Mouse (Mus musculus) cerebellum, adult (tissue): ENCODE measurements around the gene Mafk.
"Not testable (repeated sequence)": the region's sequence is repeated elsewhere in the genome, so short reads cannot be mapped to it uniquely, and the experiment has no call there.

ENCODE experiments used
- ATAC-seq: cut with Nextera tagmentation; 2 replicates; pipeline ENCODE4 v1.9.2; 2017; ENCODE audit warnings: mild to moderate bottlenecking, moderate library complexity, mixed read lengths; ENCODE audit not compliant: insufficient number of reproducible peaks, low FRiP score, low TSS enrichment

The Mafk gene

DNA sequence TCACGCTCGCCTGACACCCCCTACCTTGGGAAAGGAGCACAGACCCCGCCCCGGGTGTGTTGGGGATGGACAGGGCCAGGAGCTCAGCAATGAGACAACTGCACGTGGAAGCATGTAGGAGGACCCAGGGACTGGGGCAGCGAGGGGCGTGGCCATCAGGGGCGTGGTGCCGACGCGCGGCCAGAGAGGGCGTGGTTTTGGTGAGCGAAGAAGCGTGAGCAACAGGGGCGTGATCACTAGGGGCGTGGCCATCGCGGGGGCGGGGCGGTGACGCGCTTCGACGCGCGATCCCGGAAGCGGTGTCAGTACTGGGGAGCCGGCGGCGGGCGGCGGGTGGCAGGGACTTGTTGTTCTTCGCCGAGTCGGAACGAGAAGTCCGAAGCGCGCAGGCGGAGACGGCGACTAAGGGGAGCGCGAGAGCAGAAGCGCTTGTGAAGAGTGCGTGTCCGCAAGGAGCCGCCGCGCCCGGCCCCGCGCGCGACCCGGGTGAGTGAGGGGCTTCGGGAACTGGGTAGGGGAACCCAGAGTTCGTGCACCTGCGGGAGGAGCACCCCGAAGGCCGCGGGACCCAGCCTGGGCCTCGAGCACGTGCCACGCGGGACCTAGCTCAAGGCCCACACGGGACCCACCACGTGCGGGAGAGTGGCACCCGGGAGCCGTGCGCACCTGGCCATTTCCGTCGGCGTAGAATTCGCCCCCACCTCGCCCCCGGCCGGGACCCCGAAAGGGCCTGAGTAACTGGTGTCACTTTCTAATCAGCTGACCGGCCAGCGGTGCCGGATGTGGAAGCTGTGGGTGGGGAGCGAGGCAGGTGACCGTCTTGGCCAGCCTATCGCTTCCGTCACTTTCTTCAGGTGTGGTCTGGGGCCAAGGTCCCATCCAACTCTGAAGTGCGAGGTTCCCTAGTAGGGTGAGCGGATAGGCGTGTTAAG lies at the start of gene Mafk:
Gene Mafk, plus strand, starts transcription at position 287 of the 932 bp plus-strand sequence.
- peak; percentile 64; the same call in 1 of the 2 replicates for ATAC-seq

DNA sequence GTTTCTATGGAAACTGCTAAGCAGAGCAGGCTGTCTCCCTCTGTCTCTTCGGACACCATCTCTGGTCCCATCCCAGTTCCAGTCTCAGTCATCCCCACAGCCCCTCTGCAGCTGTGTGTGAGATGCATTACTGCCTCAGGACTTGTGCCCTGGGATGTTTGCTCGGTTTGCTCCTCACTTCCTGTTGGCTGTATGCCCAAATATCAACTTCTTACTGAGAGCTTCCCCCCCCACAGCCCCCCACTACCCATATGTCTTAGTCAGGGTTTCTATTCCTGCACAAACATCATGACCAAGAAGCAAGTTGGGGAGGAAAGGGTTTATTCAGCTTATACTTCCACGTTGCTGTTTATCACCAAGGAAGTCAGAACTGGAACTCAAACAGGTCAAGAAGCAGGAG lies 48.7 kb upstream of the Mafk start:
- ATAC-seq = not testable (repeated sequence)

DNA sequence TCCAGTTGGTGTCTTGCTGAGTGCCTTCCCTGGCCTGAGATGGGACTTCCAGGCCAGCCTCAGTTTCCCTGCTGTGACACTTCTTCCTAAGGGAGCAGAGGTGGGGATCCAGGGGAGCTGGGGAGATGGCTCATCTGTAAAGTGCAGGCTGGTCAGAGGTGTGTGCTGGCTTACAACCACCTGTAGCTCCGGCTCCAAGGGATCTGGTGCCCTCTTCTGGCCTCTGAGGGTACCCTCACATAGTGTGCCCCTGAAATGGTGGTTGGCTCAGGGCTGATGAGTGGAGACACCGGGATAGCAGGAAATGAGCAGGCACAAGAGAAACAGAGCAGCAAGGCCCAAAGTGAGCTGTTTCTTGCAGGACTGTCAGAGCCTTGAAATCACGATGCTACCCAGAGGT lies 45.5 kb upstream of the Mafk start:
- ATAC-seq = no peak

DNA sequence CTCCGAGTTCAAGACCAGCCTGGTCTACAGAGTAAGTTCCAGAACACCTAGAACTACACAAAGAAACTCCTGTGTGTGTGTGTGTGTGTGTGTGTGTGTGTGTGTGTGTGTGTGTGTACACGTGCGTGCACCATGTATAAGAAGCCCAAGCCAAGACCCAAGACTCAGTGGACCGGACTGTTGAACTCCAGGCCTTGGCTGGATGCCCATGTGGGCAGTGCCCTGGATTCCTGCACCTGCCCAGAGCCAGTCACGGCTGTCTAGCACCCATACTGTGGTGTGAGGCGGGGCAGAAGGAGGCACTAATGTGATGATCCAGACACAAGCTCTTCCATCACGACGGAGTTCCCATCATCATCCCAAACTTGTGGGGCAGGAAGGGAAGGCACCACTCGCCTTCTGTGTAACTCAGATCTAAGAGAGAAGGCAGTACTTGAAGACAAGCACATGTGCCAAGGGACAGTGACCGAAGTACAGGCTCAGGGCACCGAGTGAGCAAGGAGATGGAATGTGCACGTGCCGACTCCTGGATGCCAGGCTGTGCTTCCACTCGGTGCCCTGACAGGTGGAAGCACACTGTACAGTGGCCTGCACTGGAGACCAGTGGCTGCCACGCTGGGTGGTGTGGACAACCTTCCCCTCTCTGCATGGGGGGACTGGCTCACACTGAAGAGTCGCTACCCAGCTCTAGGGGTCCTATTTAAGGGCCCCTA lies 41.7 kb upstream of the Mafk start:
- ATAC-seq = no peak

DNA sequence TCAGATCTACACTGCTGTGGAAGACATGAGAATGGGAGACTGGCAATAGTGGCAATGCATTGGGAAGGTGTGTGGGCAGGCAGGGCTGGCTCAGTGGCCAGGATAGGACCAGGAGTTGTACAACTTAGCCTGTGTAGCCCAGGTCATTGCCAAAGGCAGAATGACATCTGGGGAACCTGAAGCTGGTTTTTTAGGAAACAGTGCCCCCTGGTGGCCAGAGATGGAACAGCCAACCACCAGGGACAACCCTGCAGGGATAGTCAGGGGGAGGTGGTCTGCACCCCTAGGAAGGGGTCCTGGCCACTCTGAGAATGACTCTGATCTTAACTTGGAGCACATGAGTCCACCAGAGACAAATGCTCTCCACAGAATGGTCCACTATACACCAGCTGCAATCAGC lies 40.8 kb upstream of the Mafk start:
- ATAC-seq = no peak

DNA sequence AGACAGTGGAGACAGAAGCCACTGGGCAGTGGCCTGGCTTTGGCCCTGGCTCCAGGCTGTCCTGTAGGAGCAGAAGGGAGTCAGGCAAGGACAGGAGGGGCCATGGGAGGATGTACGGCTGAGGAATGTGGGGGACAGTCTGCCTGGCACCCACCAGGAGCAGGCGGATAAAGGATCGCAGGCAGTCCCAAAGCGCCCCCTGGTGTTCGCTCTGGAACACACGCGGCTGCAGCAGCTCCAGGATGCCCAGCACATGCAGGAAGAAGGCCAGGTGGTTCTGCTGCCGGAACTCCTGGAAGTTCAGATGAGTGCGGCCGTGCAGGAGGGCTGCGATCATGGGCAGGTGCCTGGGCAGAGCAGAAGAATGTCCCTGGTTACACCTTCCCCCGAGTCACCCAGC lies 36.6 kb upstream of the Mafk start:
- 0 out of 2 replicates have a peak, but pooled peaks have one; percentile 19 for ATAC-seq

DNA sequence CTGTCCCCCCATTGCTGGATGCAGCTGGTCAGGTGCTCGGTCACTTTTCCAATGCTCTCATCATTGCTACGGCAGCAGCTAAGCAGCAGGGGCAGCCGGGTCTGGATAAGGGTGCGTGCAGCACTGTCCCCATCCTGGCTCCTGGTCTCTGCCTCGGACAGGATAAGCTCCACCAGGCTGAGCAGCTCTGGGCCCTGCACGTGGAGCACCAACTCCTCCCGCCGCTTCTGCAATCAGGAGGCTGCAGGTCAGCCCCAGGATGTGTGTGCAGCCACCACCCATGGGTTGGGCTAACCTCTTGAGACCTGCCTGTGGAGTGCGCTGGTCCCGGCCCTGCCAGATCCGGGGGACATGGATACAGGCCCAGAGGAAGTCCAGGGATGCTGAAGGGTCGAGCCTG lies 35.2 kb upstream of the Mafk start:
- no peak for ATAC-seq

DNA sequence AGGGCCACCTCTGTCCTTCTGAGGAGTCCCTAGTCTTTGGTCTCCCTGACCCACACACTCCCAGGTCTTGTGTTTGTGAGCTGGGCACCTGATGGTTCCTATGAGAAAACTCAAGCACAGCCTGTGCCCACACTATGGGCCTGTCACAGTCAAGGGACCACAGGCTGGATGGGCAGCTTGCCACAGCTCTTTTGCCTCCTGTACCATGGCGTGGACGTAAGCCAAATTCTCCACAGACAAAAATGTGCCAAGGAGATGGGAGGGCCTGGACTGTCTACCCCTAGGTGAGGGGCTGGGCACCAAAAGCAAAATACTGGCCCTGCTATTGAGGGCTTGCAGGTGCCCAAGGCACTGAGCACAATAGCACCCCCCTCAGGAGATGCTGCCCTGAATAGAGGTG lies 34.7 kb upstream of the Mafk start:
- no peak for ATAC-seq

DNA sequence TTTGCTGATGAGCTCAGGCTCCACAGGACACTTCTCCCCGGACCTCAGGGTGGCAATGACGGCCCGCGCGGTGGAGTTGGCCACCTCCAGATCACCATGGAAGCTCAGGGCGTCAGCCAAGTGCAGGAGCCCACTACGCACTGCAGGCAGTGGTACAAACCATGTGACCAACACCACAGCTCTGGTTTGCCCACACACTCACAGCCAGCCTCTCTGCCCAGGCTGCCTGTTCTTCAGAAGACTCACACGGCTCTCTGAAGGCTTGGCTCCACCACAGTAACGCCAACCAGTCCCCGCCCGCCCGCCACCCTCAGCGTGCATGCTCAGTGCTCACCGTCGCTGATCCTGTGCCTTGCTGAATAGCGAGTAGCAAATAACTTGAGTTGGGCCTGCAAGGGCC lies 33.2 kb upstream of the Mafk start:
- ATAC-seq = no peak

DNA sequence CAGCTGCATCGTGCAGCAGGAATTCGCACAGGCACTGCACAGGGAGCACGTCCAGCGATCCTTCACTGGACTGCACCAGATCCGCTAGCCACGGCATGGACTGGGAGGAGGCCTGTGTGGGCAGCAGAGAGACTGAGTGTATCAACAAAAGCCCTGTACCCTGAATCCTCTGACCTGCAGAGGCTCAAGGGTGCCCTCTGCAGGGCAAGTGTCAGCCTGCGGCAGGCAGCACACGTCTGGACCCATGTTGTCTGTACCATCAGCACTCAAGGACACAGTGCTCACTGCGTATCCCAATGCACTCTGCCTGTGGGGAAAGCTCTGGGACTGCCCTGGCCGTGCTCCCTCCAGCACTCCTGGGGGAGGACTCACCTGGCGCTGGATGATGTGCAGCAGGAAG lies 27.0 kb upstream of the Mafk start:
- no peak for ATAC-seq

DNA sequence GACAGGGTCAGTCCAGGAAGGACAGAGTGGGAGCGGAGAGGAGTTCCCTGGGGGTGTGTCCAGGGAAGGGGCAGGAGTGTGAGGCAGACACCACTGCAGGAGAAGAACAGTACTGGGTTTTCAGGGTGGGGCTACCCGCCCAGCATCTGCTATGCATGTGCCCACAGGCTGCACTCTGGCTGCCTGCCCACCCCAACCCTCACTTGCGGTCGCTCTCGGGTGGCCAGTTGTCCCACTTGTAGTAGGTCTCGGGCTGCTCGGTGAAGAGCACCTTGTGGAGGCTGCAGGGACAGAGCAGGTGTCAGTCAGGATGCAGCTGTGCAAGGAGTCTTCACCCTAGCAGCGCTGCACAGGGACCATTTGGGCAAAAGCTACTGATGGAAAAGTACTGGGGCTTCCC lies 23.1 kb upstream of the Mafk start:
- no peak for ATAC-seq

DNA sequence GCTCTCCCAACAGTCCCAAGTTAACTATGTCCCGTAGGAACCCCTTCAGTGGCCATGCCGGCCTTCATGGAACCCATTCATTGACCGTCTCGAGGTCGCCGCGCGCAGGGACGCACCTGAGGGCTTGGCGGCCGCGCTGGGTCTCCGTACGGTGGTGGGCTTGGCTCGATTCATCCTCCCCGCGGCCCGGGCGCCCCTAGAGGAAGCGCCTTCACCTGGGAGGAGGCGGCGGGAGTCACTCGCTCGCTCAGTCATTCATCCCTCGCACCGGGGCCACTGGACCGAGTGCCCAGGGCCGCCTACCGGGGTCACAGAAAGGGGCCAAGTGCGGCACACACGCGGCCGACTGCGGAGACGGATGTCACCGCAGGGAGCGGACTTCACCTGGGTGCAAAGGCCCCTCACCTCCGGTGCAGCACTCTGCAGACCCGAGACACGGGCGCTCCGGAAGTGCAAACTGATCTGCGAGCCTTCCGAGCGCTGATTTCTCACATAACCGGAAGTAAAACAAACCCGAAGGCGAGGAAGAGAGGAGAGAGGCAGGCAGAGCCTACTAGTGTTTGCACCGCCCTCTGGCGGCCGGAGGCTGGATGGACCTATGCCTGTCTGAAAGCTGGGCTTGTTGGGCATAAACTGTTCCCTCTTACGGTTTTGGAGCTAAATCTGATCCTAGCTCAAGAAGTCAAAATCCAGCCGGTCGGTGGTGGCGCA lies 15.9 kb upstream of the Mafk start, which contains the start of gene Ints1:
Gene Ints1, minus strand, starts transcription at position 459 of the 711 bp plus-strand sequence.
- ATAC-seq = peak; percentile 86

DNA sequence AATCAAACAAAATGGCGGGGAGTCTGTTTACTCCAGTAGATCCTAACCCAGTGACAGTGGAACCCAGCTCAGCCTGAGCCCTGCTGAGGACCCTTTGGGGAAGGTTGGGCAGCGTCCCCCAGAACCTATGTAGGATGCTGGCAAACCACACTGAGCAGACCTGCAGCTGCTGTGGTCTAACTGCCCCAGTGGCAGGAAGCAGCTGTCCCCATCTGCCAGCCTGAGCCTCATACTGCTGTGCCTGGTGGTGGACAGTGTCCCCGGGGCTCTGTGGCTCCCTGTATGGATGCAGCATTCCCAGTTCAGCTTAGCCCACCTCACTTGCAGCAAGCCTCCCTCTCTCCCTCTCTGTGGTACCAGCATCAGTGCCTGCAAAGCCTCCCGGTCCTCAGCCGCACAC lies 14.3 kb upstream of the Mafk start:
- no peak for ATAC-seq

DNA sequence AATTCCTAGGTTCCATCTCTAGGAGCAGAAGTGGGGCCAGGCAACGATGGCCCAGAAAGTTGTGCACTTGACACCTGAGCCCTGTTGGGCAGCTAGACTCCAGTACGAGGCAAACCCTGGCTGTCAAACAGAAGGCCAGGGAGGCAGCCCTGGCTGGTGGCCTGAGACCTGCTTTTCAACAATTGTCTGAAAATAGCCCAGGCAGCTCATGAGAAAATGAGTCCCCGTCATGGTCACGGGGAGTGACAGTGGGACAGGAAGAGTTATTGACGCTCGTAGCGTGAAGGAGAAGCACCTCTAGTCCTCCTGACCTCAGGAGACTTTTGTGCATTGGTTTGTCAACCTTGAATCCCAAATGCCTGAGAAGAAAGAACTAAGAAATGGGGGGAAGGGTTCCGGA lies 9.9 kb upstream of the Mafk start:
- ATAC-seq = no peak

DNA sequence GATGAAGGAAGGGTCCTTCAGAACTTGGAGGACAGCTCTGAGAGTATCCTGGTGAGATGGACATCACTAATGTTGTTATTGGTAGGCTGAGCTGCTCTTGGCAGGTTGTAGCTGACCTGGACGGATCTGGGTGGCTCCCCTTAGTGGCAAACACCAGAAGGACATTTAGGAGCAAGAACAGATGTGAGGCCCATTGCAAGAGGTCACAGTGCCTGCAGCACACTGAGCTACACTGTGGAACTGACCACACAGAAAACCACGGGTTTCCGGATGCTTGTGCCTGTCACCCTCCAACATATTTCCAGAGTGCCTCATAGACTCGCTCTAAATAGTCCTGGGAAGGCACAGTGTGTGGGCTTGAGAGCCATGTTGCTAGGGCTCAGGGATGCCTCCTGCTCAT lies 1.8 kb upstream of the Mafk start:
- no peak for ATAC-seq

DNA sequence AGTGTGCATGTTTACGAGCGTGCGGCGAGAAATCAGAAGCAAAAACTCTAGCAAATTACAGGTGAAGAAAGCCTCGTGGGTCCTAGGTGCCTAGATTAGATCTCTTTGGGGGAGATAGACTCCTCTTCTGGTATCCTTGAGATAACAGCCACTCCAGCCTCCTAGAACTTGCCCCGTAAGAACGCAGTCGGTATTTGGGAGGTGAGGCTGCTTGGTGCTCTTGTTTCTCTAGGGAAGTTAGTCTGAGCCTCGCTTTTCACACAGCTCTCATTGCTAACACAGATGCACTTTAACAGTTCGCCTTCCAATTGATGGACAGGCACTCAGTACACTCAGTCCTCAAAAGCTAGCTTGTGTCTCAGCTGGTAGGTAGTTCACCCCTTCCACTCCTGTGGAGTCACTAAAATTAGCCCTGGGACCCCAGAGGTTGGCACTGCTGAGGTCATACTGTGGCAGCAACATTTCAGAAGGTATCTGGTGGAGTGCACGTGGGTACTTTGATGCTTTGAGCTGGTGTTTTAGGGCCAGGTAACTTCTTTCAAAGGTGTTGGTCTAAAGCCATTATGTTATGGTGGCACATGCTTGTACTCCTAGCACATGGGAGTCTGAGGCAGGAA lies 954 bp downstream of the Mafk start:
- no peak for ATAC-seq

DNA sequence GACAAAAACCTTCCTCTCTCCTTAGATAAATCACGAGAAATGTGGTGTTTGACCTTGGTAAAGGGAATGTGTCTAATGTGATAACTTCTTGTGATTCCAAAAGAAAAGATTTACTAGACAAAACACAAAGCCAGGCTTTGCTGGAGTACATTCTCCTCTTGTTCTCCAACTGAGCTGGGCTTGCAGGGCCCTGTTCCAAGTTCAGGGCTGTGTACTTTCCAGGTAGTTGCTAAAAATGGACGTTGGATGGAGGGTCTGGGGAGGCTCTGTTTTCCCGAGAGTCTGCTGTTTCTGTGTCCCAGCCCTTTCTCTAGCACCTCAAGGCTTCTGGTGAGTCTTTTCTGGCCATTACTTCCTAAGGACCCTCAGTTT lies 1.6 kb downstream of the Mafk start:
- no peak for ATAC-seq

DNA sequence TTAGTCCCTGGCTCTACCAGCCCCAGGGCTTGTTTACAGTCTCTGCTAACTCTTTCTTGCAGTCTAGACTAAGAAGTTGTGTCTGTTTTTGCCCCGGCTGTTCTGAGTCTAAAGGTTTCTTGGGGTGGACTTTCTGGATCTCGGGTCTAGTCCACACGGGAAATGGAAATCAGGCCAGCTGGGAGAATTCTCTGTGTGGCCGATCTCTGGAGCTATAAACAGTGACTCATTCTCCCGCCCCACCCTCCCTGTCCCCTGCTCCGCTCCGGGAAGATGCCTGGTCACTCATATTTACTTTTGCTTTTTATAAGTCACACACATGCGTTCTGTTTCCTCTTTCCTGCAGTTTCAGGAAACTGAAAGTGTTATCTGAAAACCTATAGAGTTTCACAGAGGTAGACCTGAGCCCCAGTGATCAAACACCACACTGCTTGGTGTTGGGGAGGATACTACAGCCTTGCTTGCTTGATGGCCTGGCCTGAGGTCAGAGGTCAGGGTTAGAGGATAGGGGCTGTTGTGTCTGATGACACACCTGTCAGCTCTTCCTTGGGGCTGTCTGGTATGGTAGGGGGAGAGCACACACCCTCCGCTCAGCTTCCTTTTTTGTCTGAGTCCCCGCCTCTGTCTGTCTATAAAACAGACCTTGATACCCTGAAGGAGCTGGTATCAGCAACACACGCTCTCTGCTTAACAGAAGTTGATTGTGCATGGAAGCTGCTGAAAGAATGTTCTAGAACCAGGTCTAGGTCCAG lies 2.2 kb downstream of the Mafk start:
- ATAC-seq = no peak

DNA sequence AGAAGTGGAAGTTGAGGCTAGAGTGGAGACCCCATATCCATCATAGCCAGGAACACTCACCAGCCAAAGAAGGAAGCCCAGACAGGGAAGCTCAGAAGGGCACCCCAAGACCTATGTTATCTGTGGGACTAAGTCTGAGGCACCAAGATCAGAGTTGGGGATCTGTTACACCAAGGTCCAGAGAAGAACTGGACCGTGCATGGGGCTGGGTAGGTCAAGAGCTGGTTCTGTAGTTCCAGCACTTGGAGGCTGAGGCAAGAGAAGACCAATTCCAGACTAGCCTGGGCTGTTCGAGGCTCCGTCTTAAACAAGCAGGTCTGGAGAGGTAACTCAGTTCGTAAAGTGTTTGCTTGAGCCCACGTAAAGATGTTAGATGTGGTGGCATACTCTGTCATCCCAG lies 2.8 kb downstream of the Mafk start:
- ATAC-seq = no peak

DNA sequence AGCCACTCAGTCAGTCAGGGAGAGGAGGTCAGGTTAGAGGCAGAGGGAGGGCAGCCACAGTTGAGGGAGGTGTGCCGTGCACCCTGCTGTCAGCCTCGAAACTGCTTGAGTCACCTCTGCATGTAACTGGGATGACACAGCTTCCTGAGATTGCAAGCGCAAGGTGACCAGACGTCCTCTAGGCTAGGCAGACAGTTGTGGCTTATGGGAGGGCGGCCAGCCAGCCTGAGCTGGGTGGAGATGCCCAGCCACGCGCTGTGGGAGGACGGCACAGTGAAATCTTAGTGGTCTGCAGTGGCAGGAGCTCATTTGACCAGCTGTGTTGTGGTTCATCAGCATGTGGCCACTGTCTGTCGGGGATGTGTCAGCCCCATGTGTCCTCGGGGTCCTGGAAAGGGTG lies 3.6 kb downstream of the Mafk start:
- ATAC-seq = no peak
